Mouse (Mus musculus) regulatory T cell (primary cell): ENCODE measurements at regions not wholly inside any gene's neighbourhood (a gene's known extent, or its start where the extent isn't known, plus 50 kb on each side); places are given as distances from the start of the nearest gene placed in this dataset.

ENCODE experiments used
- in situ Hi-C: fragments of 300-600 bp; cut with MboI, MseI; formaldehyde crosslinking; loops from one replicate; pipeline ENCODE4 v1.15.1; 2025; ENCODE audit warnings: high pct_unique_total_duplicates

- in situ Hi-C loops, result no loop called here
Measured at GRCm38 (mm10) chr7:95688151-95689146, 482.6 kb upstream of the Tenm4 start.

- in situ Hi-C loops, result no loop called here
Measured at GRCm38 (mm10) chr7:95689161-95689833, 481.7 kb upstream of the Tenm4 start.

- in situ Hi-C loops, result no loop called here
Measured at GRCm38 (mm10) chr7:95699506-95699905, 471.5 kb upstream of the Tenm4 start.

- in situ Hi-C loops, result no loop called here
Measured at GRCm38 (mm10) chr7:95710088-95710487, 461.0 kb upstream of the Tenm4 start.

- in situ Hi-C loops, result no loop called here
Measured at GRCm38 (mm10) chr7:95720083-95720482, 451.0 kb upstream of the Tenm4 start.

- in situ Hi-C loops, result no loop called here
Measured at GRCm38 (mm10) chr7:95725716-95726487, 445.1 kb upstream of the Tenm4 start.

- in situ Hi-C loops, result no loop called here
Measured at GRCm38 (mm10) chr7:95733807-95734206, 437.2 kb upstream of the Tenm4 start.

GRCm38 (mm10) chr7:95734587-95734986, 436.5 kb upstream of the Tenm4 start:
- in situ Hi-C loops, result no loop called here

GRCm38 (mm10) chr7:95736716-95737115, 434.3 kb upstream of the Tenm4 start:
- in situ Hi-C loops, result no loop called here

- in situ Hi-C loops, result no loop called here
Measured at GRCm38 (mm10) chr7:95738725-95739245, 432.3 kb upstream of the Tenm4 start.

- in situ Hi-C loops, result no loop called here
Measured at GRCm38 (mm10) chr7:95739779-95740178, 431.3 kb upstream of the Tenm4 start.

- in situ Hi-C loops, result no loop called here
Measured at GRCm38 (mm10) chr7:95758375-95758774, 412.7 kb upstream of the Tenm4 start.

- in situ Hi-C loops, result no loop called here
Measured at GRCm38 (mm10) chr7:95760945-95761661, 409.9 kb upstream of the Tenm4 start.

GRCm38 (mm10) chr7:95766356-95767150, 404.5 kb upstream of the Tenm4 start:
- in situ Hi-C loops, result no loop called here

- in situ Hi-C loops, result no loop called here
Measured at GRCm38 (mm10) chr7:95784523-95784922, 386.5 kb upstream of the Tenm4 start.

GRCm38 (mm10) chr7:95787543-95787942, 383.5 kb upstream of the Tenm4 start:
- in situ Hi-C loops, result no loop called here

GRCm38 (mm10) chr7:95787951-95788350, 383.1 kb upstream of the Tenm4 start:
- in situ Hi-C loops, result no loop called here

GRCm38 (mm10) chr7:95789424-95789823, 381.6 kb upstream of the Tenm4 start:
- in situ Hi-C loops, result no loop called here

- in situ Hi-C loops, result no loop called here
Measured at GRCm38 (mm10) chr7:95799022-95799421, 372.0 kb upstream of the Tenm4 start.

GRCm38 (mm10) chr7:95809626-95810025, 361.4 kb upstream of the Tenm4 start:
- in situ Hi-C loops, result no loop called here
